Mouse (Mus musculus) left cerebral cortex, postnatal 14 days (tissue): ENCODE data around the gene Zcchc24. TPM values are rescaled to one million over a fixed set of nuclear protein-coding genes. Genes with fewer than 3 reads are reported as not detected.

Experiments
- DNase-seq, 2 experiments: peaks; one replicate each; pipeline ENCODE4 v3.0.0; 2021 to 2022; ENCODE audit warnings: low spot score in 2 of 2, mixed read lengths in 1 of 2
- intact Hi-C: fragments of 180-260 bp; cut with DNase I; formaldehyde crosslinking; loops from one replicate; pipeline ENCODE4 v1.15.1; 2025
- total RNA-seq, 2 experiments: library from RNA; stranded (reverse); gene quantifications; 2 replicates each; pipeline ENCODE4 v1.2.3; 2021

Zcchc24 gene
- total RNA-seq, 2 experiments from 2014 or later: 41.9 to 43.9 TPM

- intact Hi-C loops: no loop called here
- DNase-seq: no peak
Measured at GRCm38 (mm10) chr14:25785210-25785609, 16.4 kb upstream of the Zcchc24 start.

GRCm38 (mm10) chr14:25783220-25783619, 14.4 kb upstream of the Zcchc24 start:
- no peak for DNase-seq
- intact Hi-C loops: loop anchor here (5.0 kb wide), 1 partner anchor 66 kb away; no protein-coding TSS in a partner anchor

GRCm38 (mm10) chr14:25780601-25781000, 11.8 kb upstream of the Zcchc24 start:
- no peak for DNase-seq
- intact Hi-C loops: loop anchor here (5.0 kb wide), 1 partner anchor 63 kb away; no protein-coding TSS in a partner anchor

GRCm38 (mm10) chr14:25776294-25776693, 7.5 kb upstream of the Zcchc24 start:
- intact Hi-C loops: no loop called here

GRCm38 (mm10) chr14:25774100-25774499, 5.3 kb upstream of the Zcchc24 start:
- intact Hi-C loops: no loop called here
- DNase-seq: no peak

More at GRCm38 (mm10) chr14:25776294-25776693, 7.5 kb upstream of the Zcchc24 start:
- DNase-seq: no peak

GRCm38 (mm10) chr14:25773039-25773438, 4.2 kb upstream of the Zcchc24 start:
- no peak for DNase-seq
- intact Hi-C loops: no loop called here

GRCm38 (mm10) chr14:25769626-25770306, 927 bp upstream of the Zcchc24 start:
- no peak for DNase-seq
- intact Hi-C loops: no loop called here

- intact Hi-C loops: no loop called here
- DNase-seq: peak in 1 of 2 experiments; percentile 12
Measured at GRCm38 (mm10) chr14:25768261-25768893, 462 bp downstream of the Zcchc24 start.

- intact Hi-C loops: no loop called here
- no peak for DNase-seq
Measured at GRCm38 (mm10) chr14:25767725-25768203, 1.1 kb downstream of the Zcchc24 start.

- no peak for DNase-seq
- intact Hi-C loops: no loop called here
Measured at GRCm38 (mm10) chr14:25766441-25766840, 2.4 kb downstream of the Zcchc24 start.

- DNase-seq: peak; percentile 61 to 76
- intact Hi-C loops: no loop called here
Measured at GRCm38 (mm10) chr14:25765921-25766320, 2.9 kb downstream of the Zcchc24 start.

GRCm38 (mm10) chr14:25765146-25765545, 3.7 kb downstream of the Zcchc24 start:
- no peak for DNase-seq
- intact Hi-C loops: no loop called here

GRCm38 (mm10) chr14:25761184-25761583, 7.7 kb downstream of the Zcchc24 start:
- intact Hi-C loops: no loop called here
- no peak for DNase-seq

GRCm38 (mm10) chr14:25759981-25760537, 8.8 kb downstream of the Zcchc24 start:
- intact Hi-C loops: no loop called here
- no peak for DNase-seq

- intact Hi-C loops: no loop called here
- DNase-seq: no peak
Measured at GRCm38 (mm10) chr14:25759551-25759950, 9.3 kb downstream of the Zcchc24 start.

GRCm38 (mm10) chr14:25757917-25758316, 10.9 kb downstream of the Zcchc24 start:
- DNase-seq: no peak
- intact Hi-C loops: no loop called here

GRCm38 (mm10) chr14:25756385-25756990, 12.4 kb downstream of the Zcchc24 start:
- DNase-seq: no peak
- intact Hi-C loops: no loop called here

- DNase-seq: no peak
- intact Hi-C loops: no loop called here
Measured at GRCm38 (mm10) chr14:25755541-25755940, 13.3 kb downstream of the Zcchc24 start.

- no peak for DNase-seq
- intact Hi-C loops: no loop called here
Measured at GRCm38 (mm10) chr14:25754531-25755484, 14.0 kb downstream of the Zcchc24 start.
